Mouse (Mus musculus) T-helper 17 cell (primary cell): ENCODE measurements around the gene Snrnp200.
"Not testable (repeated sequence)": the region's sequence is repeated elsewhere in the genome, so short reads cannot be mapped to it uniquely, and the experiment has no call there.

Source experiments
- in situ Hi-C, 2 experiments: fragments of 300-600 bp; cut with MboI, MseI; formaldehyde crosslinking; loops; 1 replicate in 1 of 2; 2 replicates in 1 of 2; pipeline ENCODE4 v1.15.1; 2025; ENCODE audit warnings: high pct_unique_total_duplicates in 2 of 2

The Snrnp200 gene

GRCm38 (mm10) chr2:127207547-127208451 is at the start of gene Snrnp200, which contains the start of gene 1810024B03Rik:
TSS of gene Snrnp200 (plus strand) at chr2:127208386.
TSS of gene 1810024B03Rik (minus strand) at chr2:127208280.
- in situ Hi-C loops, result no loop called here

- in situ Hi-C loops, result loop anchor here in 1 of 2 experiments (5.0 kb wide), 1 partner anchor 37 kb away; no protein-coding TSS in a partner anchor
These were observed 42.5 kb upstream of the Snrnp200 start for GRCm38 (mm10) chr2:127165675-127166074.

GRCm38 (mm10) chr2:127166261-127166660 is 41.9 kb upstream of the Snrnp200 start:
- in situ Hi-C loops, result loop anchor here in 1 of 2 experiments (5.0 kb wide), 1 partner anchor 36 kb away; no protein-coding TSS in a partner anchor

- in situ Hi-C loops, result no loop called here
These were observed 25.4 kb upstream of the Snrnp200 start for GRCm38 (mm10) chr2:127182598-127183381.

- in situ Hi-C loops, result no loop called here
These were observed 18.6 kb upstream of the Snrnp200 start for GRCm38 (mm10) chr2:127189574-127189973.

- in situ Hi-C loops, result loop anchor here (5.0 kb wide), 3 partner anchors 38 to 108 kb away; no protein-coding TSS in a partner anchor
These were observed 3.3 kb upstream of the Snrnp200 start for GRCm38 (mm10) chr2:127204932-127205331.

GRCm38 (mm10) chr2:127205936-127206335 is 2.2 kb upstream of the Snrnp200 start:
- in situ Hi-C loops, result not testable (repeated sequence)

GRCm38 (mm10) chr2:127206916-127207315 is 1.3 kb upstream of the Snrnp200 start:
- in situ Hi-C loops, result no loop called here

- in situ Hi-C loops, result no loop called here
These were observed 225 bp downstream of the Snrnp200 start for GRCm38 (mm10) chr2:127208452-127208769.

GRCm38 (mm10) chr2:127210701-127211100 is 2.5 kb downstream of the Snrnp200 start:
- in situ Hi-C loops, result no loop called here

GRCm38 (mm10) chr2:127217746-127218145 is 9.6 kb downstream of the Snrnp200 start:
- in situ Hi-C loops, result no loop called here

GRCm38 (mm10) chr2:127225261-127225660 is 17.1 kb downstream of the Snrnp200 start:
- in situ Hi-C loops, result loop anchor here in 1 of 2 experiments (25.0 kb wide), 2 partner anchors 587 to 1437 kb away; no protein-coding TSS in a partner anchor

GRCm38 (mm10) chr2:127237897-127238610 is 29.9 kb downstream of the Snrnp200 start:
- in situ Hi-C loops, result loop anchor here in 1 of 2 experiments (25.0 kb wide), 2 partner anchors 574 to 1424 kb away; no protein-coding TSS in a partner anchor

GRCm38 (mm10) chr2:127240065-127240464 is 31.9 kb downstream of the Snrnp200 start:
- in situ Hi-C loops, result loop anchor here in 1 of 2 experiments (25.0 kb wide), 2 partner anchors 572 to 1422 kb away; no protein-coding TSS in a partner anchor

GRCm38 (mm10) chr2:127247592-127248333 is 39.6 kb downstream of the Snrnp200 start, which contains the start of the genes Ciao1 and Tmem127:
TSS of gene Ciao1 (minus strand) at chr2:127247816.
TSS of gene Tmem127 (plus strand) at chr2:127247908.
- in situ Hi-C loops, result loop anchor here in 1 of 2 experiments (25.0 kb wide), 2 partner anchors 565 to 1415 kb away; no protein-coding TSS in a partner anchor

GRCm38 (mm10) chr2:127248334-127249004 is 40.3 kb downstream of the Snrnp200 start:
- in situ Hi-C loops, result loop anchor here in 1 of 2 experiments (25.0 kb wide), 2 partner anchors 564 to 1414 kb away; no protein-coding TSS in a partner anchor

GRCm38 (mm10) chr2:127250291-127251008 is 42.3 kb downstream of the Snrnp200 start:
- in situ Hi-C loops, result loop anchor here in 1 of 2 experiments (10.0 kb wide), 2 partner anchors 54 to 84 kb away; partner anchors contain the start of genes Astl and Dusp2

GRCm38 (mm10) chr2:127251457-127251856 is 43.3 kb downstream of the Snrnp200 start:
- in situ Hi-C loops, result loop anchor here in 1 of 2 experiments (10.0 kb wide), 2 partner anchors 53 to 83 kb away; partner anchors contain the start of genes Astl and Dusp2
